Mouse (Mus musculus) heart, adult 8-10 months (tissue): Measurements from ENCODE around the gene Pkd1l2. TPM values are rescaled to one million over a fixed set of nuclear protein-coding genes. Genes with fewer than 3 reads are reported as not detected.
A peak's percentile ranks its signal among the peaks of the same experiment; 100 is the strongest.

Experiments
- DNase-seq: peaks from one replicate; pipeline ENCODE4 v3.0.0; 2022; ENCODE audit warnings: low spot score
- total RNA-seq, 4 experiments: library from RNA; stranded (reverse); gene quantifications; 2 replicates each; pipeline ENCODE4 v1.2.4; 2022

The Pkd1l2 gene
- under 1 TPM in 2 of 4 experiments, not detected in 2; 0.03 to 0.17 TPM for total RNA-seq

DNA sequence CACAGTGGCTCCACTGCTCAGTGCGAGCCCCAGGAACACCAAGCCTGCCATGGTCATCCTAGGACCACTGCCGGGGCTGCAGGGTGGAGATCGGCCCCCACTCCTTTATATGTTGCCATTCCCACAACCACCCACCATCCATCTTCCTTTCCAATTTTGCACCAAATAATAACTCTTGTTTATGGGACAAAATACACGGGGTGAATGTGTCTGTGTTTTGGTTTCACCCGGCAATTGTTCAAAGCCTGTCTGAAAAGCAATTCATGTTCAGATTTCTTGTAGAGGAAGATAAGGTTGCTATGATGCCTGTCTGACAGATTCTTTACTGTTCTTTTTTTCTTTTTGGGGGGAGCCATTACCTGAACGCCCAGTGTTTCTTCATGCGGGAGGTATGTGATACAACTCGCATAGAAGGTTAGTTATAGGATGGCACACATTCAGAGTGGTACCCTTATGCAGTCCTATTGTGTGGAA lies at the start of gene Pkd1l2:
Pkd1l2 (minus strand) TSS at position 51 of the 474 bp plus-strand sequence.
- no peak for DNase-seq

DNA sequence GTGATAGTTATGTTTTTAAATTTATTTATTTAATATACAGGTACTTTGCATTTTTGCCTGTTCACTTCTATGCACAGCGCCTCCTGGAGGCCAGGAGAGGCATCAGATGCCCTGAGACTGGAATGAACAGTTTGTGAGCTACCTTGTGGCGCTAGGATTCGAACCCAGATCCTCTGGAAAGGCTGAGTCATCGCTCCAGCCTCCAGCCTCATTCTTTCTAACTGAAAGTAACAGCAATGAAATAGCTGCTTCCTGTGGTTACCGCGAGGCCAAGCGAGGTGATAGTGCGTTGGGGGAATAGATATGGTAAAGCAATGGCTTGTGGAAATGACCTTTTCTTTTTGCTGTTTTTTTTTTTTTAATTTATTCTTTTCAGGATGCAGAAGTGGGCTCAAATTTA lies 44.8 kb upstream of the Pkd1l2 start:
- DNase-seq, result no peak

DNA sequence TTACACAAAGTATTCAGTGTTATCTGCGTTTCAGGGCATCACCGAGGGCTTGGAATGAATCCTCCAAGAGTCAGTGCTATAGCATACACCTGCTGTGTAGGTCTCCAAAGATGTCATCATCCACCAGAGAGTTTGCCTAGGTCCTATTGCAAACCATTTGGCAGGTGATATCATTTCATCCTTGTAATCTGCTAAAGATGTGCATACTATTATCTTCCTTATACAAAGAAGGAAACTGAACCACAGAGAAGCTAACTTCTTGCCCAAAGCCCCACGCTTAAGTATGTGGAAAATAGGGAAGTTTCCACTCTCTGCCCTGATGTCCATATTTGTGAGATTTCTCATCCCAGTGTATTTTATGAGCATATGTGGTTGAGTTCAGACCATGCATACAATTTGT lies 44.2 kb upstream of the Pkd1l2 start:
- no peak for DNase-seq

DNA sequence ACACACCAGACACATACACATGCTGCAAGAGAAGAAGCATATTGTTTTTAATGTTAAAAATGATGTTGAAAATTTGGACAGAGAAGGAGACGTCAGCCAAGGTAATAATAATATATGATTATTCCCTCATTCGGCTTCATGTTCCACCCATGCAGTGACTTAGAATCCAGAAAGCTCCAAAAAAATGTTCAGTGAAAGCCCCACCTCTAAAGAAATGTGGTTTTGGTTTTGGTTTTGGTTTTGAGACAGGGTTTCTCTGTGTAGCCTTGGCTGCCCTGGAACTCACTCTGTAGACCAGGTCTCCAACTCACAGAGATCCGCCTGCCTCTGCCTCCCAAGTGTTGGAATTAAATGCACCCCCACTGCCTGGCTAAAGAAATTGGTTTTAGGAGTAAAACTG lies 43.6 kb upstream of the Pkd1l2 start:
- DNase-seq, result no peak

DNA sequence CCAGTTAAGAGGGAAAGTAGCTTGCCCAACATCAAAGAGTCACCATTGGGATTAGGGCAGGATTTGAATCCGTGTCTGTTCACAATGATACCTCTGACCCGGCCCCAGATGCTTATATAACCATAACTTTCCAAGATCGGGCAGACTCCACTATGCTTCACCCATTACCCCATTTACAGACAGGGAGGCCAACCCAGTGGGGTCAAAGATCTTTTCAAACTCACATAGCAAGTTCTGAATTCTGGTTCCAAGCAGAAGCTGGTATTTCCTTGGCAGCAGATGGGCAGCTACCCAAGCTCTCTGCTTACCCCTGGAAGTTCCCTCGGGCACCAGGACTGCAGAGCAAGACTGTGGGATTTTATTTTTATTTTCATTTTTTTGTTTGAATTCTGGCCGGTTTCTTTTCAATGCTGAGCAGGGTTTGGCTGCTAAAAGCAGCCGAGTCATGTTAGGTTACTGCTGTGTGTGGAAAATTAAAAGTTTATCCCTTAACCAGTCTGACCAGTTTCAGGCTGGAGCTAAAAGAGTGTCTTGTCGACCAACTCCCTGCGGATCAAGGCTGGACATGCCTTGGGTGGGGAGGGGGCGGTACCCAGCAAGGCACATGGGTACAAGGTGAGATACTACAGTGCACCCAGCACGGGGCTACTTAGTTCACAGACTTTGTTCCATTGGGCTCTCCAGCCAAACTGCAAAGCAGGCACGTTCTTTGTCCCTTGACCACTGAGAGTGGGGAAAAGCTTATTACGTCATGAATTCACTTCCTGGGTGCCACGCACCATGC lies 41.8 kb upstream of the Pkd1l2 start:
- no peak for DNase-seq

DNA sequence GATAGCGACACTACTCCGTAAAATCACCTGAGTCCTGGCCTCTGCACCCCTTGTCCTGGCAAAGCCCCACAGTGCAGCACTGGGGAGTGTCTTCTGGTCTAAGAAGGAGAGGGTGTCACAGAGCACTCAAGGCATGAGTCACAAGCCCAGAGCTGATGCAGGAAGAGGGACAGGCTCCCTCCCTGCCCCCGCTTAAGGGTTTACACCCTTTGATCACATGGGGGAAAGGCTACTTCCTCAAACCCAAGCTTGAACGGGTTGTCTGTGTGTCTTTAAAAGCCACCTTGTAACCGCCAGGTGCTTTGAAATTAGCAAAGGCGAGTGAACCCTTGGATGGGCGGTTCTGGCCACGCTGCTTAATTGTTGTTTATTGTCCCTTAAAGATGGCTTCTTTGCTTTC lies 39.0 kb upstream of the Pkd1l2 start:
- no peak for DNase-seq

DNA sequence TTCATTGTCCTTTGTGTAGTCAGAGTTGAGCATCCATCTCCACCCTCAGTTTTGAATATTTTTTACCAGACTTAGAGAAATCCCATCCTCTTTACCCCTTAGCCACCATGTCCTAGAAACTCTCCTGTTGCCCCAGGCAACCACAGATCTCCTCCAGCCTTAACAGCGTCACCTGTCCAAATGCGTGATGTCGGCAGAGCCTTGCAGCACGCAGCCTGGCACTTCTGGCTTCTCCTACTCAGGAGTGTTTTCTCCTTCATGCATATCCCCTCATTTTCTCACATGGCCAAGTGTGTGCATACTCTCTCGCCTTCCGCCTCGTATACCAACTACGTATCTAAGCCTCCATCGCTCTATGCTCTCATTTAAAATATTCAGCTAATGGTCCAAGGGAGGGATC lies 36.2 kb upstream of the Pkd1l2 start:
- no peak for DNase-seq

DNA sequence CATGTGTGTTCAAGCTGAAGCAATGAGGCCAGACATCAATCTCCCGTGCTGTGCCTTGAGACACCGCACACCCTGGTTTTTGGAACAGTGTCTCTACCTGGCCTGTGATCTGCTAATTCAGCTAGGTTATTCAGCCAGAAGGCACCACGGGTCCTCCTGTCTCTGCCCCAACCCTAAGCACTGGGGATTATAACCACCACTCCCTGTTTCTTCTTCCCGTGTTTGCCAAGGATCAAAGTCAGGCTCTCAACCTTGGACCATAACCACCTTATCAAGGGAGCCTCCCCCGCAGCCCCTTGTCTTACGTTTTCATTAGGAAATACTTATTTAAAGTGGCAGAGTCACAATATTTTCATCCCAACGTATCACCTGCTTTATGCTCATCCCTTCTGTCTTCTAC lies 34.3 kb upstream of the Pkd1l2 start:
- DNase-seq, result no peak

DNA sequence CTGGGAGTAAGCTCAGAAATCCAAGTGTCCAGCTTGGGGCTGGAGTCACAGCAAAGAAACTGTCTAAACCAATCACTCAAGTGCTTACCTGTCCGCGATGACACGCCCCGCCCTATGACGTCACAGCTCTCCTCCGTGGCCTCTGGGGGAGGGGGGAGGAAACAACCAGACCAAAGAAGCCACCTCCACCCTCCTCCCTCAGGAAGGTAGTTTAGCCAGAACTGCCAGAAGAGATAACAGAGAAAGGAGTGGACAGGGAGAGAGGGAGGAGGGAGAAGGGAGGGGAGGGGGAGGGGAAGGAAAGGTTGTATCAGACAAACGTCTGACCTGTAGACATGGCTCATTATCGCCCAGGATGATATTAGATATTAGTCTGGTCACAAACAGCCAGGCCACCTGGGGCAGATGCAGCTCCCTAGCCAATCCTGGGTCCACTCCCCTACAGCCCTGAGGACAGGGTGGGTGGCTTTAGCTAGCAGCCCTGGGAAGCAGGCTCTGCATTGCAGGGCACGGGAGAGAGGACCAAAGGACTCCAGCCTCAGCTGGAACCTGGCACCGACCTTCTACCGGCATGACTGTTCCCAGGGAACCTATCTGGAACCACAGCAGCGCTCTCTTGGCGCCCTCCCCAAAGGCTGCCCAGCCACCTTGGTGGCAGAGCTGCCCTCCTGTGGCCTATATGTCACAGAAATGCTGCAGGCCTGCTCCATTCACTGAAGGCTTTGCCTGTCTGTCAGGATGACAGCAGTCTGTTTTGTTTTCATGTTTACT lies 33.6 kb upstream of the Pkd1l2 start:
- peak; percentile 13 for DNase-seq

DNA sequence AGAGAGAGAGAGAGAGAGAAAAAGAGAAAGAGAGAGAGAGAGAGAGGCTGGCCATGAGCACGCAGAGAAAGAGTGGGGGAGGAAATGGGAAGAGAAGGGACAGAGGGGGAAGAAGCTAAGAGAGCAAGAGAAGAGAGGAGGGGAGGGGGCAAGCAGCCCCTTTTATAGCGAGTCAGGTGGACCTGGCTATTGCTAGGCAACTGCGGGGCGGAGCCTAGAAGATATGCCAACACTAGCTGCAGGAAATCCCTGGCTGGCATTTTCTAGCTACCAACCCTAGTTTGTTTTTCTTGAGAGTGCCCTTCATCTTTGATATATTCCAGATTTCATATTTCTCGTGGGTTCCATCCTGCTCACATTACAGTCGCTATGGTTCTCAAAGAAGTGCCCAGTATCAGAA lies 32.8 kb upstream of the Pkd1l2 start:
- DNase-seq, result no peak

DNA sequence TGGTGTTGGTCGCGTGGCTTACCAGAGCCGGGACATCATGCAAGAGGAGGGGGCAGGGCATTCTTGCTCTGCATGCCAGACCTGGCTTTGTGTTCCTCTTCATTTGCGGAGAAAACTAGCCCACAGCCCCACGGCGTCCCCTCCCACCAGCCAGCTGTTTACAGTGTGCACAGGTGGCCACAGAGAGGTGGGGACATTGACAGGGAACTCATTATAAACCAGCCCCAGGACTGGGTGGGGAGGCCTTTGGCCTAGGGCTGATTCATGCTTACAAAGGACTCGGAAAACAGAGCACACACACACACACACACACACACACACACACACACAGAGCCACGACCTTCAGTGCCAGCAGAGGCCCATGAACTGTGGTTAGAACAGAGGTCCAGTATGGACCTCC lies 30.0 kb upstream of the Pkd1l2 start:
- DNase-seq, result no peak

DNA sequence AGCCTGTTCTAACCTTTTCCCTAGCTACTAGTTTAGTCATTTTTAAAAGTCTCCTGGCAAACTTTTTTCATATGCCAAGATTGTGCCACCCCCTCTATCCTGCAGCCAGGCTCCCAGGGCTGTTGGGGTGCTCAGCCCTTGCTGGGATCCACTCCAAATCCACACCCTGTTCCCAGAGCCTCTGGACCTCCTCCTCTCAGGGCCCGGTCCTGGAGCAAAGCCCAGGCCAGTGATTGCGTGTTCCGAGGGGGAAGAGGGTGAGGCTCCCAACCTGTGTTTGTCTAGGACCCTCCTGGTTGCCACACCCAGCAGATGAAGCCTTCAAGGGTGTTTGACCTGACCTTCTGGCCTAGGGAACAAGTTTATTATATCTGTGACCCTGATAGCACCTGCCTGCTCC lies 29.4 kb upstream of the Pkd1l2 start:
- DNase-seq, result peak; percentile 5

DNA sequence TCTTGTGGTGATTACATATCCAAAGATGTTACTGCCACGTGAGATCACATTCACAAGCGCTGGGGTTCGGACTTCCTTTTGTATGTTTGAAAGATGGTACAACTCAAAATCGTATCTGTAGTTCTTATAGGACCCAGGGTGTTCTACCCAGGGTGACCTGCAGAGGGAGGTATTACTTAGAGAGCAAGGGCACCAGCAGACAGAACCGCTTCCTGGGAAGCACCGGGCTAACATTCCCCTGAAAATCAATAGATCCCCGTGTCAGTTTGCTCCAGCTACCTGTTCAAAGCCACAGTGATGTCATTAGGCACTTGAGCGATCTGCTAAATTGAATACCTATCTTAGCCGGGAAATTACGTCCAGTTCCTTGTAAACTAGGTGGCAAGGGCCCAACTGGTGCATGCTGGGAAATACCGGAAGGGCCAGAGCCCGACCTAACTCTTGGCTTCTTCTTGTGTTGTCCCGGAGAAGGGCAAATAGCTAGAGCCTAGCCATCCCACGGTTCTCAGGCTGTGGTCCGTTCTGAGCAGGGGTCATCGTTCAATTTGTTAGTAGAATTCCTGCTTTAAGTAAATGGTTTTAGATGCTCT lies 27.6 kb upstream of the Pkd1l2 start:
- peak; percentile 52 for DNase-seq

DNA sequence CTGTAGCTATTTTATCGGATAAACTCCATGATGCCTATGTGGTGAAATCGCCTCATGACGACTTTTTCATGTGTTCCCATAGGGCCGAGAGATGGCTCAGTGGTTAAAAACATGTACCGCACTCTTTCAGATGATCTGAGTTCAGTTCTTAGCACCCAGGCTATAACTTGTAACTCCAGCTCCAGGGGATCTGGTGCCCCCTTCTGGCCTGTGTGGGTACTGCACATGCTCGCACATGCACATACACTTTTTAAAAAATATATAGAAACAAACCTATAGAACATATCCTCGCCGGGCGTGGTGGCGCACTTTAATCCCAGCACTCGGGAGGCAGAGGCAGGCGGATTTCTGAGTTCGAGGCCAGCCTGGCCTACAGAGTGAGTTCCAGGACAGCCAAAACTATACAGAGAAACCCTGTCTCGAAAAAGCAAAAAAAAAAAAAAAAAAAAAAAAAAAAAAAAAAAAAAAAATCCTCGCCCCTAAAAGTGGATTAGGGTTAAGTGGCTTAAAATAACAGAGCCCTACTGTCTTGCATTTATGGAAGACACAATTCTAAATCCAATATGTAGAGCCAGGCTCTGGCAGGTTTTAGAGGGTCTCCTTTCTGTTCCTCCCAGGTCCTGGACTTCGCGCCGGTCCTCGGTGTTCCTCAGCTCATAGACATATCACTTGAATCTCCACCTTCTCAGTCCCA lies 26.9 kb upstream of the Pkd1l2 start:
- no peak for DNase-seq

DNA sequence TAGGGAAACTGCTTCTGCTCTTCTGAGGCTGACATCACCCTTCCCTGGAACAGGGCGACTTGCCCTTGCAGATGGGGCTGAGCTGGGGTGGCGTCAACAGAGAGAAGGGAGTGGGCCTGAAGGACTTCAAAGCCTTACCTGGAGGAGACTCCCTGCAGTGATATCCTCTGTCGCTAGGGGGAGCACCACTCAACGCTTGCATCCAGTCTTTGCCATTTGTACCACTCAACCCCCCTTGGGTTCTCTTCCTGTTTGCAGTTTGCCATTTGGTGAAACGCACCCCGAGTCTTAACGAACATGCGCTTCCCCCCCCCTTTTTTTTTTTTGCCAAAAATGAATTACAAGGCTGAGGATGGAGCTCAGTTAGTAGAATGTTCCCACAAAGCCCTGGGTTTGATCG lies 25.3 kb upstream of the Pkd1l2 start:
- DNase-seq, result peak; percentile 44

DNA sequence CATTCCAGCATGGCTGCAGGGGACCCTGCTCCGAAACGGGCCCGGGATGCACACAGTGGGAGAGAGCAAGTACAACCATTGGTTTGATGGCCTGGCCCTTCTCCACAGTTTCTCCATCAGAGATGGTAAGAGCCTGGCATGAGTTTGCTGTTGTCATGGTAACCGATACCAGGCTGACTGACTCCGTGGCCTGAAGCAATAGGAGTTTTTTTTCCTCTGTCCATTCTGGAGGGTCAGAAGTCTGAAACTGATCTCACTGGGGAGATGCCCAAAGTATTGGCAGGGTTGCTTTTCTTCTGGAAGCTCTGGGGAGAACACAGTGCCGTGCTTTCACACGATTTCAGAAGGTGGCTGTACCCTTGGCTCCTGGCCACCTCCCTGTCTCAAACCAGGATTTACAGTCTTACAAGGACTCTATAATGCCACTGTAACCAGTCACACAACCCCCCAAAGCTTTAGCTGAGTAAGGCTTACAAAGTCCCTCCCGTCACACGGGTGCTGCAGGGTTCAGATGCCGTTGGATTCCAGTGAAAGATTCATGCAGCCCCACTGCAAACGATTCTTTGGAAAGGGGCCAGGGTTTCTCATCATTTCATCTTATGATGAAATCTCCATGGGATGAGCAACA lies 15.4 kb upstream of the Pkd1l2 start:
- no peak for DNase-seq

DNA sequence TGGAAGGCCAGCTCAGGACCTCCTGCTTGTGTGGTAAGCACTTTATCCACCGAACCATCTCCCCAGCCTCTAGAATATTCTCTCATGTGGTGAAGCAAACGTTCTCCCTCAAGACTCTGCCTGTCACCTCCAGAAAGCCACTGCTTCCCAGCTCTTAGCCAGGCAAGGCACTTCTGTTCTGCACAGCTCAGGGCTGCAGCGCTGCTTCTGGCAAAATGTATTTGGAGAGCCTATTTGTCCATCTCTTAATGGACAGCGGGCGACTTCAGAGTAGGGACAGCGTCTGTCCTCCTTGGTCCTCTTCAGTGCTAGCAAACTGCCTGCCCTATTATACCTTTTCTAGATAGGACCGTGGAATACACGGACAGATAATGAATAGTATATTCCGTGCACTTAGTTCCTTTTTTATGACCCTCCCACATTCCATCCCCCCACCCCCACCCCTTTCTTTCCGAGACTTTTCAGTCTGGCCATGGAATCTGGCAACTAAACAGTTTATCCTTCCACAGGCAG lies 14.9 kb upstream of the Pkd1l2 start:
- no peak for DNase-seq

DNA sequence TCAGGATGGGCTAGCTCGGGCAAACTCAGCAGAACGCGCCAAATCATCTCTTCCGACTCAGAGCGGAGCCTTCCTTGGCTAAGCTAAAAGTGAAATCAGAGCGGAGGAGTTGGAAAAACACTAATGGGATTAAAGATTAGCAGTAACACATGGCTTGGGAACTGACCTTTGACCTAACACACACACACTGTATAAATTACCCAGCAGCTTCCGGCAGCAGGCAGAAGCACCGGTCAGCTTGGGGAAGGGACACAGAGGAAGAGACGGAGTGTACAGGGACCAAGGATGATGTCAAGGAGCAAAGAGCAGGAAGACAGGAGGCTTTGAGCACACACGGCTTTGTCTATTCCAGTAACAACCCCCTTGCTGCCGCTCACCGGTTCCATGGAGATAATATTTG lies 13.4 kb upstream of the Pkd1l2 start, which contains the start of gene Bco1:
Bco1 (plus strand) TSS at position 208 of the 400 bp plus-strand sequence.
- DNase-seq, result no peak

DNA sequence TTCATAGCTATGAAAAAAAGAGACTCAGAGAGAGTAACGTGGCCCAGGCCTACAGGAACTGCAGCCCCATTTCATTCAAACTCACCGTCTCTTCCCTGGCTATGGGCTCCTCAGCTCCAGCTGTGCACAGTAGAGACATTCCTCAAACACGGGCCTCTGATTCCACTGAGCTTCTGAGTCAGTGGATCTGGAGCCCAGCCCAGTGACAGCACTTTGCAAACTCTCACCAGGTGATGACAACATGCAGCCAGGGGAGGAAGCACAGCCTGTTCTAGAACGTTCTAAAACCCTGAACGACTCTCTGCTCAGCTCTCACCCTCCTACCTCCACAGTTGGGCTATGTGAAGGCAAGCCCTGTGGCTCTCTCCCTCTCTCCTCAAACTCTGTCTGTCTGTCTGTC lies 11.8 kb upstream of the Pkd1l2 start:
- peak; percentile 42 for DNase-seq

DNA sequence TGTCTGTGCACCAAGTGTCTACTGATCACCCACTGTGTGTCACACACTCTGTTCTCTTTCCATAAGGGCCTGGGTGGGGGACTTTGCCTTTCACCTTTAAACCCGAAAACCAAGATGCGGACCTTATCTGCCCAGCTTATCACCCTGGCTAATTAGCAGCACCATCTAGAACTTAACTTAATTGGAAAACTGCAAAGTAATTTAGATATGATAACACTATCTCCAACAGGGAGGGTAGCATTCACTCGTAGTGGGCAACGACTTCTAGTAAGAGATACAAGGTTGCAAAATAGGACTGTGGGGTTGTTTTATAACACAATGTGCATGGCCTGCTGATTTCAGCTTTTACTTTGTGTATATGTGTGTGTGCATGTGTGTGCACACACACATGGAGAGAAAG lies 7.6 kb upstream of the Pkd1l2 start:
- no peak for DNase-seq

DNA sequence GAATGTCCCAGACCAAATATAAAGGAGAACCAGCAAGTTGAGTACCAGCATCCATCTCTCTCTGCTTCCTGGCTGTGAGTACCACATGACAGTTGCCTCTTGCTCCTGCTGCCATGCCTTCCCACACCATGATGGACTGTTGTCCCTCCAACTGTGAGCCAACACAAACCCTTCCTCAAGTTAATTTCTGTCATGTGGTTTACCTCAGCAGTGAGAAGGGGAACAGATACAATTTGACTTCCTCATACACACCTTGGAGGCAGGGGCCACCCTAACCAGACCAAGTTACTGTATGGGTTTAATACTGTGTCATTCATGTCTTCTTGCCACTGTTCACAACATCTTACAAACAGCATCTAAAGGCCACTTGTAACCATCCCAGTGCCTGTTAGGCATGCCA lies 4.8 kb upstream of the Pkd1l2 start:
- DNase-seq, result no peak
